Mouse (Mus musculus) hindlimb bud, embryonic 11.5 days (tissue): ENCODE measurements around the gene Ptprt.

Experiments
- DNase-seq: peaks from one replicate; pipeline ENCODE4 v3.0.0-alpha.2; 2012; ENCODE audit warnings: low read depth, low spot score; ENCODE audit errors: extremely low spot score

Ptprt gene

GRCm38 (mm10) chr2:161982311-161982710 is 678.6 kb downstream of the Ptprt start:
- no peak for DNase-seq

- no peak for DNase-seq
Observed at GRCm38 (mm10) chr2:161961179-161962163, 699.5 kb downstream of the Ptprt start.

GRCm38 (mm10) chr2:161945424-161945823 is 715.5 kb downstream of the Ptprt start:
- DNase-seq, result no peak

- DNase-seq, result no peak
Observed at GRCm38 (mm10) chr2:161944689-161945088, 716.3 kb downstream of the Ptprt start.

- no peak for DNase-seq
Observed at GRCm38 (mm10) chr2:161941991-161942390, 719.0 kb downstream of the Ptprt start.

GRCm38 (mm10) chr2:161907214-161907613 is 753.7 kb downstream of the Ptprt start:
- DNase-seq, result no peak

GRCm38 (mm10) chr2:161902196-161902595 is 758.8 kb downstream of the Ptprt start:
- DNase-seq, result no peak

GRCm38 (mm10) chr2:161884446-161884845 is 776.5 kb downstream of the Ptprt start:
- no peak for DNase-seq

GRCm38 (mm10) chr2:161882580-161882979 is 778.4 kb downstream of the Ptprt start:
- DNase-seq, result no peak

GRCm38 (mm10) chr2:161880941-161881340 is 780.0 kb downstream of the Ptprt start:
- DNase-seq, result no peak

GRCm38 (mm10) chr2:161865231-161865630 is 795.7 kb downstream of the Ptprt start:
- DNase-seq, result no peak

GRCm38 (mm10) chr2:161858813-161859212 is 802.1 kb downstream of the Ptprt start:
- no peak for DNase-seq

GRCm38 (mm10) chr2:161858361-161858760 is 802.6 kb downstream of the Ptprt start:
- no peak for DNase-seq

- no peak for DNase-seq
Observed at GRCm38 (mm10) chr2:161835001-161835400, 825.9 kb downstream of the Ptprt start.

GRCm38 (mm10) chr2:161833846-161834245 is 827.1 kb downstream of the Ptprt start:
- DNase-seq, result no peak

GRCm38 (mm10) chr2:161813326-161813725 is 847.6 kb downstream of the Ptprt start:
- DNase-seq, result no peak

GRCm38 (mm10) chr2:161808086-161808801 is 852.7 kb downstream of the Ptprt start:
- DNase-seq, result no peak

GRCm38 (mm10) chr2:161806287-161807007 is 854.5 kb downstream of the Ptprt start:
- DNase-seq, result no peak

- DNase-seq, result no peak
Observed at GRCm38 (mm10) chr2:161799946-161800345, 861.0 kb downstream of the Ptprt start.

GRCm38 (mm10) chr2:161767528-161767927 is 893.4 kb downstream of the Ptprt start:
- no peak for DNase-seq

- DNase-seq, result no peak
Observed at GRCm38 (mm10) chr2:161713024-161713423, 947.9 kb downstream of the Ptprt start.
